Mouse (Mus musculus) embryo, embryonic 11 days (tissue): Measurements from ENCODE around the gene Gm26938.

Experiments used
- DNase-seq: peaks from one replicate; pipeline ENCODE4 v3.0.0-alpha.2; 2015

Gm26938 gene

DNA sequence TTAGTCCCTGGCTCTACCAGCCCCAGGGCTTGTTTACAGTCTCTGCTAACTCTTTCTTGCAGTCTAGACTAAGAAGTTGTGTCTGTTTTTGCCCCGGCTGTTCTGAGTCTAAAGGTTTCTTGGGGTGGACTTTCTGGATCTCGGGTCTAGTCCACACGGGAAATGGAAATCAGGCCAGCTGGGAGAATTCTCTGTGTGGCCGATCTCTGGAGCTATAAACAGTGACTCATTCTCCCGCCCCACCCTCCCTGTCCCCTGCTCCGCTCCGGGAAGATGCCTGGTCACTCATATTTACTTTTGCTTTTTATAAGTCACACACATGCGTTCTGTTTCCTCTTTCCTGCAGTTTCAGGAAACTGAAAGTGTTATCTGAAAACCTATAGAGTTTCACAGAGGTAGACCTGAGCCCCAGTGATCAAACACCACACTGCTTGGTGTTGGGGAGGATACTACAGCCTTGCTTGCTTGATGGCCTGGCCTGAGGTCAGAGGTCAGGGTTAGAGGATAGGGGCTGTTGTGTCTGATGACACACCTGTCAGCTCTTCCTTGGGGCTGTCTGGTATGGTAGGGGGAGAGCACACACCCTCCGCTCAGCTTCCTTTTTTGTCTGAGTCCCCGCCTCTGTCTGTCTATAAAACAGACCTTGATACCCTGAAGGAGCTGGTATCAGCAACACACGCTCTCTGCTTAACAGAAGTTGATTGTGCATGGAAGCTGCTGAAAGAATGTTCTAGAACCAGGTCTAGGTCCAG is 32.7 kb downstream of the Gm26938 start:
- DNase-seq: no peak

DNA sequence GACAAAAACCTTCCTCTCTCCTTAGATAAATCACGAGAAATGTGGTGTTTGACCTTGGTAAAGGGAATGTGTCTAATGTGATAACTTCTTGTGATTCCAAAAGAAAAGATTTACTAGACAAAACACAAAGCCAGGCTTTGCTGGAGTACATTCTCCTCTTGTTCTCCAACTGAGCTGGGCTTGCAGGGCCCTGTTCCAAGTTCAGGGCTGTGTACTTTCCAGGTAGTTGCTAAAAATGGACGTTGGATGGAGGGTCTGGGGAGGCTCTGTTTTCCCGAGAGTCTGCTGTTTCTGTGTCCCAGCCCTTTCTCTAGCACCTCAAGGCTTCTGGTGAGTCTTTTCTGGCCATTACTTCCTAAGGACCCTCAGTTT is 33.3 kb downstream of the Gm26938 start:
- DNase-seq: no peak

DNA sequence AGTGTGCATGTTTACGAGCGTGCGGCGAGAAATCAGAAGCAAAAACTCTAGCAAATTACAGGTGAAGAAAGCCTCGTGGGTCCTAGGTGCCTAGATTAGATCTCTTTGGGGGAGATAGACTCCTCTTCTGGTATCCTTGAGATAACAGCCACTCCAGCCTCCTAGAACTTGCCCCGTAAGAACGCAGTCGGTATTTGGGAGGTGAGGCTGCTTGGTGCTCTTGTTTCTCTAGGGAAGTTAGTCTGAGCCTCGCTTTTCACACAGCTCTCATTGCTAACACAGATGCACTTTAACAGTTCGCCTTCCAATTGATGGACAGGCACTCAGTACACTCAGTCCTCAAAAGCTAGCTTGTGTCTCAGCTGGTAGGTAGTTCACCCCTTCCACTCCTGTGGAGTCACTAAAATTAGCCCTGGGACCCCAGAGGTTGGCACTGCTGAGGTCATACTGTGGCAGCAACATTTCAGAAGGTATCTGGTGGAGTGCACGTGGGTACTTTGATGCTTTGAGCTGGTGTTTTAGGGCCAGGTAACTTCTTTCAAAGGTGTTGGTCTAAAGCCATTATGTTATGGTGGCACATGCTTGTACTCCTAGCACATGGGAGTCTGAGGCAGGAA is 33.9 kb downstream of the Gm26938 start:
- DNase-seq: no peak

- DNase-seq: peak; percentile 96
Observed at GRCm38 (mm10) chr5:139791227-139792158, 34.7 kb downstream of the Gm26938 start, which contains the start of gene Mafk. Gene Mafk, plus strand, starts transcription at chr5:139791513.

DNA sequence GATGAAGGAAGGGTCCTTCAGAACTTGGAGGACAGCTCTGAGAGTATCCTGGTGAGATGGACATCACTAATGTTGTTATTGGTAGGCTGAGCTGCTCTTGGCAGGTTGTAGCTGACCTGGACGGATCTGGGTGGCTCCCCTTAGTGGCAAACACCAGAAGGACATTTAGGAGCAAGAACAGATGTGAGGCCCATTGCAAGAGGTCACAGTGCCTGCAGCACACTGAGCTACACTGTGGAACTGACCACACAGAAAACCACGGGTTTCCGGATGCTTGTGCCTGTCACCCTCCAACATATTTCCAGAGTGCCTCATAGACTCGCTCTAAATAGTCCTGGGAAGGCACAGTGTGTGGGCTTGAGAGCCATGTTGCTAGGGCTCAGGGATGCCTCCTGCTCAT is 36.7 kb downstream of the Gm26938 start:
- DNase-seq: no peak

- no peak for DNase-seq
Observed at GRCm38 (mm10) chr5:139781406-139781805, 44.8 kb downstream of the Gm26938 start.

DNA sequence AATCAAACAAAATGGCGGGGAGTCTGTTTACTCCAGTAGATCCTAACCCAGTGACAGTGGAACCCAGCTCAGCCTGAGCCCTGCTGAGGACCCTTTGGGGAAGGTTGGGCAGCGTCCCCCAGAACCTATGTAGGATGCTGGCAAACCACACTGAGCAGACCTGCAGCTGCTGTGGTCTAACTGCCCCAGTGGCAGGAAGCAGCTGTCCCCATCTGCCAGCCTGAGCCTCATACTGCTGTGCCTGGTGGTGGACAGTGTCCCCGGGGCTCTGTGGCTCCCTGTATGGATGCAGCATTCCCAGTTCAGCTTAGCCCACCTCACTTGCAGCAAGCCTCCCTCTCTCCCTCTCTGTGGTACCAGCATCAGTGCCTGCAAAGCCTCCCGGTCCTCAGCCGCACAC is 49.2 kb downstream of the Gm26938 start:
- no peak for DNase-seq

DNA sequence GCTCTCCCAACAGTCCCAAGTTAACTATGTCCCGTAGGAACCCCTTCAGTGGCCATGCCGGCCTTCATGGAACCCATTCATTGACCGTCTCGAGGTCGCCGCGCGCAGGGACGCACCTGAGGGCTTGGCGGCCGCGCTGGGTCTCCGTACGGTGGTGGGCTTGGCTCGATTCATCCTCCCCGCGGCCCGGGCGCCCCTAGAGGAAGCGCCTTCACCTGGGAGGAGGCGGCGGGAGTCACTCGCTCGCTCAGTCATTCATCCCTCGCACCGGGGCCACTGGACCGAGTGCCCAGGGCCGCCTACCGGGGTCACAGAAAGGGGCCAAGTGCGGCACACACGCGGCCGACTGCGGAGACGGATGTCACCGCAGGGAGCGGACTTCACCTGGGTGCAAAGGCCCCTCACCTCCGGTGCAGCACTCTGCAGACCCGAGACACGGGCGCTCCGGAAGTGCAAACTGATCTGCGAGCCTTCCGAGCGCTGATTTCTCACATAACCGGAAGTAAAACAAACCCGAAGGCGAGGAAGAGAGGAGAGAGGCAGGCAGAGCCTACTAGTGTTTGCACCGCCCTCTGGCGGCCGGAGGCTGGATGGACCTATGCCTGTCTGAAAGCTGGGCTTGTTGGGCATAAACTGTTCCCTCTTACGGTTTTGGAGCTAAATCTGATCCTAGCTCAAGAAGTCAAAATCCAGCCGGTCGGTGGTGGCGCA is 50.8 kb downstream of the Gm26938 start, which contains the start of gene Ints1:
Gene Ints1 (minus strand): TSS at position 459 of the 711 bp plus-strand sequence.
- peak; percentile 97 for DNase-seq

DNA sequence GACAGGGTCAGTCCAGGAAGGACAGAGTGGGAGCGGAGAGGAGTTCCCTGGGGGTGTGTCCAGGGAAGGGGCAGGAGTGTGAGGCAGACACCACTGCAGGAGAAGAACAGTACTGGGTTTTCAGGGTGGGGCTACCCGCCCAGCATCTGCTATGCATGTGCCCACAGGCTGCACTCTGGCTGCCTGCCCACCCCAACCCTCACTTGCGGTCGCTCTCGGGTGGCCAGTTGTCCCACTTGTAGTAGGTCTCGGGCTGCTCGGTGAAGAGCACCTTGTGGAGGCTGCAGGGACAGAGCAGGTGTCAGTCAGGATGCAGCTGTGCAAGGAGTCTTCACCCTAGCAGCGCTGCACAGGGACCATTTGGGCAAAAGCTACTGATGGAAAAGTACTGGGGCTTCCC is 58.0 kb downstream of the Gm26938 start:
- DNase-seq: no peak

GRCm38 (mm10) chr5:139764296-139764695 is 61.9 kb downstream of the Gm26938 start:
- peak; percentile 59 for DNase-seq

GRCm38 (mm10) chr5:139758096-139758495 is 68.1 kb downstream of the Gm26938 start:
- DNase-seq: no peak
